Mouse (Mus musculus) liver, embryonic 14.5 days (tissue): ENCODE measurements around the gene Hist1h4b. TPM values are rescaled to one million over a fixed set of nuclear protein-coding genes. Genes with fewer than 3 reads are reported as not detected.
"Not testable (repeated sequence)": the region's sequence is repeated elsewhere in the genome, so short reads cannot be mapped to it uniquely, and the experiment has no call there.

Experiments
- ATAC-seq: fragments of 200-750 bp; cut with Nextera tagmentation; 2 replicates; pipeline ENCODE4 v1.8.0; 2017; ENCODE audit warnings: moderate number of reproducible peaks, mild to moderate bottlenecking, moderate library complexity; ENCODE audit not compliant: insufficient read depth
- DNase-seq, 3 experiments: peaks; one replicate each; pipeline ENCODE4 v3.0.0-alpha.2; 2012 to 2013; ENCODE audit warnings: low read depth in 3 of 3, low spot score in 3 of 3
- H3K27ac ChIP-seq: fragments of 300-500 bp; sonication (generic); 2 replicates; pipeline ENCODE4 v1.5.1; 2014; ENCODE audit warnings: moderate library complexity, mild to moderate bottlenecking, control low read depth, inconsistent platforms
- H3K27me3 ChIP-seq: fragments of 300-500 bp; sonication (generic); 2 replicates; pipeline ENCODE4 v1.6.1; 2014; ENCODE audit warnings: mild to moderate bottlenecking, low read length, moderate library complexity; ENCODE audit not compliant: control insufficient read depth, insufficient read depth
- H3K36me3 ChIP-seq: fragments of 300-500 bp; sonication (generic); replicated peaks from 2 replicates; pipeline ENCODE4 v1.6.1; 2014; ENCODE audit warnings: low read depth; ENCODE audit not compliant: control insufficient read depth, insufficient read depth
- H3K4me1 ChIP-seq, 2 experiments: fragments of 200-500 bp in 1 of 2; fragments of 300-500 bp in 1 of 2; sonication (generic) in 1 of 2; replicated peaks; 2 replicates each; pipeline ENCODE4 v1.6.1; 2012 to 2014; ENCODE audit warnings: antibody characterized with exemption in 1 of 2, inconsistent platforms in 1 of 2, low read length in 1 of 2; ENCODE audit not compliant: control insufficient read depth in 2 of 2, insufficient read depth in 2 of 2
- H3K4me2 ChIP-seq: fragments of 300-500 bp; sonication (generic); 2 replicates; pipeline ENCODE4 v1.6.1; 2014; ENCODE audit warnings: low read depth, mild to moderate bottlenecking, control low read depth, moderate library complexity
- H3K4me3 ChIP-seq, 2 experiments: fragments of 200-500 bp in 1 of 2; fragments of 300-500 bp in 1 of 2; sonication (generic) in 1 of 2; 2 replicates each; pipeline ENCODE4 v1.5.1; 2012 to 2014; ENCODE audit warnings: low read depth in 2 of 2, low read length in 2 of 2, mild to moderate bottlenecking in 2 of 2, control low read depth in 1 of 2, inconsistent platforms in 1 of 2, moderate library complexity in 1 of 2; ENCODE audit not compliant: insufficient read depth in 1 of 2
- H3K9ac ChIP-seq: fragments of 300-500 bp; sonication (generic); replicated peaks from 2 replicates; pipeline ENCODE4 v1.6.1; 2014; ENCODE audit warnings: mild to moderate bottlenecking, control low read depth, moderate library complexity
- H3K9me3 ChIP-seq: fragments of 300-500 bp; sonication (generic); 2 replicates; pipeline ENCODE4 v1.6.1; 2016; ENCODE audit warnings: low read length, mixed read lengths; ENCODE audit not compliant: control insufficient read depth
- CTCF ChIP-seq: IDR thresholded peaks from 2 replicates; pipeline ENCODE4 v1.5.1; 2016; ENCODE audit warnings: antibody characterized with exemption, low read depth, control low read depth
- EP300 ChIP-seq: IDR thresholded peaks from 2 replicates; pipeline ENCODE4 v1.6.1; 2016; ENCODE audit warnings: antibody characterized with exemption, low read depth
- WGBS: fragments of 180-500 bp; shearing (Covaris S2); extraction: QIAGEN DNeasy Blood & Tissue Kit; methylation state at CpG from one replicate; pipeline ENCODE4 v1.1.7; 2014; ENCODE audit not compliant: insufficient replicate concordance; 5-methylcytosine and 5-hydroxymethylcytosine counted together
- polyA plus RNA-seq, 2 experiments: library from polyadenylated mRNA; depleted of rRNA in 1 of 2; stranded (reverse) in 1 of 2; unstranded in 1 of 2; fragments of >200 nt; fragmentation: Nextera tagmentation in 1 of 2; extraction: Ambion mirVana in 1 of 2; gene quantifications; 2 replicates each; pipeline versions ENCODE4 v1.2.1 to v1.2.3; 2012 to 2014

Gene Hist1h4b
- polyA plus RNA-seq, 2 experiments, result 5.1 to 21.6 TPM

DNA sequence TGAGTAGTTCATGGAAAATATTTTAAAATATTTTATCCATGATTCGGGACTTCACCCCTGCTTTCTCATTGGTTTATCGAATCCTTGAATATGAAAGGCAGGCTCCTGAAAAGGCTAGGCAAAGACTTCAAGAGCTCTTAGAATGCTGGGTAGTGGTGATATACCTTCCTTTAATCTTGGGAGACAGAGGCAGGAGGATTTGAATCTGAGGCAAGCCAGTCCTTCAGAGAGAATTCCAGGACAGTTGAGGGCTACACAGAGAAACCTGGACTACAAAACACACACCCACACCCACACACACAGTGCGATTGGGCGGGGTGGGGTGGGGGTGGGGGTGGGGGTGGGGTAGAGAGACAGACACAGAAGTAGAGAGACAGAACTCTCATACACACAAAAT lies 8.9 kb upstream of the Hist1h4b start:
- Histone ChIP-seq H3K4me3 (peak overlapping the region in 1 of 2 experiments; percentile 61; a peak in 2 of 4 replicates), H3K36me3 (no peaks in the 10 kb centered on the region), H3K4me2 (peak overlapping the region; percentile 89), H3K9ac (peak overlapping the region; percentile 98), H3K9me3 (no peaks in the 10 kb centered on the region), H3K27ac (peak overlapping the region; percentile 100), H3K4me1 (peaks cover 20 to 28% of the 10 kb centered on the region in 2 experiments), H3K27me3 (no peaks in the 10 kb centered on the region)
- TF ChIP-seq EP300 (no peak), CTCF (no peak)
- no peak for ATAC-seq
- 7% methylated on average over 4 of the region's 4 CpGs for WGBS
- DNase-seq, result peak in 1 of 3 experiments; percentile 66

DNA sequence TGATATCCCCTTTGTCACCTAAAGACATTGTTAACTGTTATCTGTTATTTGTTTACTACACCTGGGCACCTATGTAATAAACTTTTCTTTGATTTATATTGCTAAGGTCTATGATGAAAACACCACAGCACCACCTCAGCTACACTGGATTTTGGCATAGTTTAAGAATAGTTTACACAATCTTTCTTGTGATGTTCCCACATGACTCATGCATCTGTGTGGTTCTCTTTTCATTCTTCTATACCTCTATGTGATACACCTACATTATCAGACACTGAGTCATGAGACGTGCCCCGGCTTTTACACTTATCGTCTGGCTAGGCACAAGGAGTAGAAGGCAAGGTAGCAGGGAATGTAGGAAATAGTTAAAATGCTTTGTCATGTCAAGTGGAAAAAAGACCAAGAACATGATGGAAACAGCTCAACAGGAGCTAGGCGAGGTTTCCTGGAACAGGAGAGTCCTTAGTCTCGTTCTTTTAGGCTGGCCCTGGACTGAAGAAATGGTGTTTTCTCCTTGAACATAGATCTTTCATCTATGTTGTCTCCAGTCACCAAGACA lies 7.2 kb upstream of the Hist1h4b start:
- H3K27me3 ChIP-seq, result no peaks in the 10 kb centered on the region
- H3K4me3 ChIP-seq, result no peak overlapping the region
- H3K27ac ChIP-seq, result peak overlapping the region; percentile 99
- peaks cover 20 to 23% of the 10 kb centered on the region in 2 experiments for H3K4me1 ChIP-seq
- 79% methylated on average over 5 of the region's 5 CpGs for WGBS
- H3K36me3 ChIP-seq, result no peaks in the 10 kb centered on the region
- no peak overlapping the region for H3K4me2 ChIP-seq
- TF ChIP-seq EP300 (no peak), CTCF (no peak)
- no peaks in the 10 kb centered on the region for H3K9me3 ChIP-seq
- ATAC-seq (no peak), DNase-seq (no peak)
- peak overlapping the region; percentile 6 for H3K9ac ChIP-seq

DNA sequence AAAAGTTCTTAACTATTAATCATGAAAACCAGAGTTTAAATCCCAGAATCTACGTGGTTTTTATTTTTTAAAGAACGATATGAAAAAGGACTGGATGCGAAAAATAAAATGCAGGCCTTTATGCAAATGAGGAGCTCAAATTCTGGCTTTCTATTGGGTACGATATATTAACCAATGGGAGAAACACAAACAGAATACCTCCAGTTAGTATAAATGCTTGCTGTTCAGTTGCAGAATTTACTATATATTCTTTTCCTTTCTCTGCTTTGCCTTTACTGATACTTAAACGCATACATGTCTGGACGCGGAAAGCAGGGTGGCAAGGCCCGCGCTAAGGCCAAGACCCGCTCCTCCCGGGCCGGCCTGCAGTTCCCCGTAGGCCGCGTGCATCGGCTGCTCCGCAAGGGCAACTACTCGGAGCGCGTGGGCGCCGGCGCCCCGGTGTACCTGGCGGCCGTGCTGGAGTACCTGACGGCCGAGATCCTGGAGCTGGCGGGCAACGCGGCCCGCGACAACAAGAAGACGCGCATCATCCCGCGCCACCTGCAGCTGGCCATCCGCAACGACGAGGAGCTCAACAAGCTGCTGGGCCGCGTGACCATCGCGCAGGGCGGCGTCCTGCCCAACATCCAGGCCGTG lies 5.9 kb upstream of the Hist1h4b start, which contains the start of gene Hist1h2ab:
TSS of gene Hist1h2ab (plus strand) at position 288 of the 639 bp plus-strand sequence.
- H3K27ac ChIP-seq, result peak within 1 kb of the TSS; percentile 99
- not testable (repeated sequence) for H3K9me3 ChIP-seq, H3K36me3 ChIP-seq, H3K27me3 ChIP-seq
- H3K9ac ChIP-seq, result peak within 1 kb of the TSS; percentile 87
- DNase-seq (peak; percentile 85 to 90 (median 86)), ATAC-seq (peak; percentile 38)
- H3K4me2 ChIP-seq, result peak within 1 kb of the TSS; percentile 69
- peak; percentile 74 for TF ChIP-seq EP300
- peaks cover 26 to 28% of the 10 kb centered on the region in 2 experiments for H3K4me1 ChIP-seq
- WGBS, result under 1% methylated on average over 31 of the region's 47 CpGs
- H3K4me3 ChIP-seq, result peak within 1 kb of the TSS; percentile 51 to 59

DNA sequence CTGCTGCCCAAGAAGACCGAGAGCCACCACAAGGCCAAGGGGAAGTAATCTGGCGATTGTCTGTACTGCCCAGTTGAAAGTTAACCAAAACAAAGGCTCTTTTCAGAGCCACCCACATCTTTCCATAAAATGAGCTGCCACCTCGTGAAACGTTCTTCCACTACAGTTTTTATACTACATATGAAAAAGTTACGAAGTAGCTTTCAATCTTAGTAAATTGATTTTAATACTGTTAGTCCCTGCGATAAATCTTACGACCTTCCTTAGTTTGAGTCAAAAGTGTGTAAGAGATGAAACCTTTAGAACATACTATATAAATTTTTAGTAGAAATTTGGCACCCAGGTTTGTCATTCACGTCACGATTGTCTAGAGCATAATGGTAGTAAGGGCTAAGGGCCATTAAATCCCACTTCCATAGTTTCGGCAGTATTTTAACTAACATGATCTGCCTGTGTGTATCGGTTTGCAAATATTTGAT lies 5.3 kb upstream of the Hist1h4b start:
- H3K4me1 ChIP-seq, result peaks cover 28 to 30% of the 10 kb centered on the region in 2 experiments
- H3K4me2 ChIP-seq, result peak overlapping the region; percentile 69
- H3K9ac ChIP-seq, result peak overlapping the region; percentile 87
- peak overlapping the region; percentile 99 for H3K27ac ChIP-seq
- TF ChIP-seq CTCF (no peak), EP300 (no peak; the same call in 1 of the 2 replicates)
- DNase-seq (peak in 1 of 3 experiments; percentile 66), ATAC-seq (peak; percentile 32)
- no peaks in the 10 kb centered on the region for H3K36me3 ChIP-seq
- WGBS, result 1% methylated on average over 11 of the region's 11 CpGs
- H3K27me3 ChIP-seq, result no peaks in the 10 kb centered on the region
- no peaks in the 10 kb centered on the region for H3K9me3 ChIP-seq
- peak overlapping the region; percentile 51 to 59 for H3K4me3 ChIP-seq

DNA sequence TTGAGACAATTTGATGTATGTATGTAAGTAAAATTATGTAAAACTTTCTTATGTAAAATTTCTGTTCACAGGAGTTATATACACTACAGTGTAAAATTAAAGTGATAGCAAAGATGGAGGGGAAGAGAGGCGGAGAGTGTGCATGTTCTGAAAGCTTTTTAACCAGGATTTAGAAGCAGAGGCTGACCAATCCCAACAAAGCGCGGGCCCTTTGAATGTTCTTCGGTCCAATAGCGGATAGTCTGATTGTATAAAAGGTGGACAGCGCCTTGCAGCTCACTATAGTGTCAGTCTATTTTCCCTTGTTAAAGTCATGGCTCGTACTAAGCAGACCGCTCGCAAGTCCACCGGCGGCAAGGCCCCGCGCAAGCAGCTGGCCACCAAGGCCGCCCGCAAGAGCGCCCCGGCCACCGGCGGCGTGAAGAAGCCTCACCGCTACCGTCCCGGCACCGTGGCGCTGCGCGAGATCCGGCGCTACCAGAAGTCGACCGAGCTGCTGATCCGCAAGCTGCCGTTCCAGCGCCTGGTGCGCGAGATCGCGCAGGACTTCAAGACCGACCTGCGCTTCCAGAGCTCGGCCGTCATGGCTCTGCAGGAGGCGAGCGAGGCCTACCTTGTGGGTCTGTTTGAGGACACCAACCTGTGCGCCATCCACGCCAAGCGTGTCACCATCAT lies 4.6 kb upstream of the Hist1h4b start, which contains the start of gene Hist1h3b:
TSS of gene Hist1h3b (plus strand) at position 201 of the 675 bp plus-strand sequence.
- peaks cover 29 to 30% of the 10 kb centered on the region in 2 experiments for H3K4me1 ChIP-seq
- not testable (repeated sequence) for H3K9me3 ChIP-seq, H3K27me3 ChIP-seq, H3K36me3 ChIP-seq
- peak; percentile 96 to 98 (median 96) for DNase-seq
- peak within 1 kb of the TSS; percentile 96 for H3K9ac ChIP-seq
- H3K27ac ChIP-seq, result peak within 1 kb of the TSS; percentile 99
- H3K4me3 ChIP-seq, result peak within 1 kb of the TSS; percentile 61 to 64
- peak; percentile 41 for TF ChIP-seq EP300
- peak; percentile 73 for ATAC-seq
- 1% methylated on average over 18 of the region's 47 CpGs for WGBS
- H3K4me2 ChIP-seq, result peak within 1 kb of the TSS; percentile 78
